Mouse (Mus musculus): ENCODE data around the gene Cerk. TPM values are rescaled to one million over a fixed set of nuclear protein-coding genes. Genes with fewer than 3 reads are reported as not detected.
"Not testable (repeated sequence)": the region's sequence is repeated elsewhere in the genome, so short reads cannot be mapped to it uniquely, and the experiment has no call there.

Gene Cerk
- total RNA-seq, 2 experiments from 2014 or later: 57.3 to 58.8 TPM

GRCm38 (mm10) chr15:86212193-86212592, 26.3 kb upstream of the Cerk start:
- DNase-seq (ENCODE audit: low spot score in 2 of 2): not testable (repeated sequence)

DNA sequence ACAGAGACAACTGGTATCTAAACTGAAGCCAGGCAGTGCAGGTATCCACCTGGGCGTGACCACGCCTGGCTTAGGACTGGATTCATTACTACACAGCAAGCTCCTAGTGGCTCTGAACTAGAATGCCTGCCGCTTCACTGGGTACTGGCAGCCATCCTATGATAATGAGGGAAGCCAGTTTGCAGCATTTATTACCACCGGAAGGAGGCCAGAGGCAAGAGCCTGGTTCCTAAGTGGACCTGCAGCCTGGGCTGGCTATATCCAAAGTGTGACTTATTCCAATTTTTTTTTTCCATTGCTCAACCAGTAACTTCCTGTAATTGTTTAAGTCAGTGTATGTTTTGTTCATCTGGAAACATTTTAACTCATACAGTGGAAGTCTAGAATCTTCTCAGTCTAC, 20.4 kb upstream of the Cerk start:
- DNase-seq (ENCODE audit: low spot score in 2 of 2): no peak

- peak in 1 of 2 experiments; percentile 57 for DNase-seq (ENCODE audit: low spot score in 2 of 2)
These were observed 19.4 kb upstream of the Cerk start for GRCm38 (mm10) chr15:86205300-86205699.

GRCm38 (mm10) chr15:86203942-86204561, 18.1 kb upstream of the Cerk start:
- DNase-seq (ENCODE audit: low spot score in 2 of 2): no peak

DNA sequence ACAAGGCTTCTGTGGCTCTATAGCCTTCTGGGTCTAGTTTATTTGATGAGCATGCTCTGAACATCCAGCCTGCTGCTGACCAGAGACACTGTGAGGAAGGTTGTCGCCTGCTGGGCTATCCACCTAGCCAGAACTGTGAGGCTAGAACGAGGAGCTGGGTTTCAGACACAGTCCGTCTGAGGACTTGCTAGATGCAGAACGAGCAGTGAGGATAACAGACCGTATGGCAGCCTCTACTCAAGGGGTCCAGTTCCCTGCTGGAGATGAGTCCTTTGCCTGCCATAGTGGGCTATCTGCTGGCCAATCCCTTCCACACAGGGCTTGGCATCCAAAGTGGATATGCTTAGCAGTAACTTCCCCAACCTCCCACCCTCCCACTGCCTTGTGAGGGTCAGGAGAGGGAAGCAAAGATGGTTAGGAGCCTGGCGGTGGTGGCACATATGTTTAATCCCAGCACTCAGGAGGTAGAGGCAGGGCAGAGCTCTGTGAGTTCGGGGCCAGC, 17.4 kb upstream of the Cerk start:
- DNase-seq (ENCODE audit: low spot score in 2 of 2): no peak

DNA sequence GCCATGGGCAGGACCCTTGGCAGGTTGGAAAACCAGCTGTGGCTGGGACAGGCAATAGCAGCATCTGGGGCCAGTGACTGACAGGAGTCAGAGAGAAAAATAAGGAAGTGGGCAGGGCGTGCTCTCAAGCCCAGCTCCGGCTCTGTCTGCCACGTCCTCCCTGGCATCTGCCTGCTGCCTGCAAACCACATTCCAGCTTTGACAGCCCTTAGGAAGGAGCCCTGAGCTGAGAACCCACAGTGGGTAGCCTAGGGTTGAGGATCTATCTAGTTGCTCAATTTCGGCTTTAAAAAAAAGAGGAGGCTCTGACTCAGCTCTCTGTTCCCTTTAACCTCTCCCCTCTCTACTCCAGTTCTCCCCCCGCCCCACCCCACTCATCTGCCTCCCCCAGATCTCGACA, 16.7 kb upstream of the Cerk start:
- no peak for DNase-seq (ENCODE audit: low spot score in 2 of 2)

DNA sequence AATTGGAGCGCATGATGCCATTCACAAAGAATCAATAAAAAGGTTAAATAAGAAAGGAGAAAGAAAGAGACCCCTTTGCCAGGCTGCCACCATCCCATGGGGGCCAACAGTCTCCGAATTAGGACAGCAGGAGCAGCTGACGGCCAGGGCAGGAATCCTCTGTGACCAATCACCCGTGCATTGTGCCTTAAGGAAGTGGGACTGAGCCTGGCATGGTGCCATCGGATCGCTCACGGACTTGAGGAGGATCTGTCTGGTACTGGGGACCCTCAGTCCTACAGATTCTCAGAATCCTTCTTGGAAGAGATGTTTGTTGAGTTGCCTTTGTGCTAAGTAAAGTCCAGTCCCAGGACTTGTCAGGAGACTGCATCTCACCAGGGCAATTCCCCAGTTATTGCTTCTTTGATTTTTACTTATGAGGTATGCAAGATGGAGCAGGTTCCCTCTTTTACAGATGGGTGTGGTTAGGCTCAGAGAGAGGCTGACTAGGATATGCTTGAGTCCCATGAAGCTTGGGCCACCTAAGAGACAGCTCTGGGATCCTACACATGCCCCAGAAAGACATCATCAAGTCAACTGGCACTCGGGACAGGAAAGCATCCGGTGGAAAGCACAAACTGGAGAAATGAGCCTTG, 15.9 kb upstream of the Cerk start:
- no peak for DNase-seq (ENCODE audit: low spot score in 2 of 2)

GRCm38 (mm10) chr15:86201095-86201494, 15.2 kb upstream of the Cerk start:
- DNase-seq (ENCODE audit: low spot score in 2 of 2): no peak

DNA sequence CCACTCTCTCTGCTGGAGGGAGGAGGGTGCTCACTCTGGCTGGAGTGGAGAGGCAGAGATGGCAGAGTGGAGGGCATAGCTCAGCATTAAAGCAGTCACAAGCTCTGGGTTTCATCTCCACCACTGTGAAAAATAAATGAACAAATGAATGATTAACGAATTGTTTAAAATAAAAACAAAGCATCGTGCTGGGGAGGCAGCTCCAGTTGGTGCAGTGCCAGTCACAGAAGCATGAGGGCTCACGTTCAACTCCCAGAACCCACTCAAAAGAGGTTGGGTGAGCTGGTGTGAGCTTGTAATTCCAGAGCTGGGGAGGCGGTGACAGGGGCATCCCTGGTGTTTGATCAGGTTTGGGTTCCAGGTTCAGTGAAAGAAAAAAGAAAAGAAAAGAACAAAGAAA, 14.2 kb upstream of the Cerk start:
- DNase-seq (ENCODE audit: low spot score in 2 of 2): no peak

DNA sequence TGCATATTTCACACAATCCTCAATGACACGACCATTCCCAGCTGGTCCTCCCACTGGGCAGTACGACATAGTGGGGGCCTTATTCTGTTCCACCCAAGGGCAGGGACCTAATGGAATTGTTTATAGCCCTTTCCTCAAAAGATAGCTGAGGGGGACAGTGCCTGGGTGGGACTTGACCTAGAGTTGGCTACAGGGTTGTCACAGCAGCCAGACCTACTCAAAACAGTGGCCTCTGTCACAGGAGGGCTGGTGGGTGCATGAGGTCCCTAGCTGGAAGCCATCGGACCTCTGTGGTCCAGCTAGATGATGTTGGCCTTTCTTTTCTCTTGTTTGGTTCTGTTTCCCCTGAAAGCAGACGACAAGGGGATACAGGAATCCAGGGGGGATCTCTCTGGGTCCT, 13.5 kb upstream of the Cerk start:
- DNase-seq (ENCODE audit: low spot score in 2 of 2): no peak

DNA sequence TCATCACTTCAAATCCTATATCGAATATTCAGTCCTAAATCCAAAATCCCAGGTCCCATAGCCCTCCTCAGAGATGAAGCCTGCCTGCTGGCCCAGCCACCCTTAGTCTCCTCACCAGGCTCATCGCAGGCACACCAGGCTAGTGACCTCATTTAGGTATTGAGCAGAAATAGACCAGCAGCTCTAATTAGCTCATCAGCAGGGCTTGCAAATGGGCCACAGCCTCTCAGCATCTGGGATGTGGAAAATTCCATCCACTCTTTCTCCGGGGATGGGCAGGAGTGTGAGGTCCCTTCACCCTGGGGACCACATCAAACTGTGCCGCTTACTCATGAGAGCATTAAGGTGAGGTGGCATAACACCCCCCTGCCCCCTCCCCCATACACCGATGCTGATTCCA, 13.1 kb upstream of the Cerk start:
- DNase-seq (ENCODE audit: low spot score in 2 of 2): no peak

DNA sequence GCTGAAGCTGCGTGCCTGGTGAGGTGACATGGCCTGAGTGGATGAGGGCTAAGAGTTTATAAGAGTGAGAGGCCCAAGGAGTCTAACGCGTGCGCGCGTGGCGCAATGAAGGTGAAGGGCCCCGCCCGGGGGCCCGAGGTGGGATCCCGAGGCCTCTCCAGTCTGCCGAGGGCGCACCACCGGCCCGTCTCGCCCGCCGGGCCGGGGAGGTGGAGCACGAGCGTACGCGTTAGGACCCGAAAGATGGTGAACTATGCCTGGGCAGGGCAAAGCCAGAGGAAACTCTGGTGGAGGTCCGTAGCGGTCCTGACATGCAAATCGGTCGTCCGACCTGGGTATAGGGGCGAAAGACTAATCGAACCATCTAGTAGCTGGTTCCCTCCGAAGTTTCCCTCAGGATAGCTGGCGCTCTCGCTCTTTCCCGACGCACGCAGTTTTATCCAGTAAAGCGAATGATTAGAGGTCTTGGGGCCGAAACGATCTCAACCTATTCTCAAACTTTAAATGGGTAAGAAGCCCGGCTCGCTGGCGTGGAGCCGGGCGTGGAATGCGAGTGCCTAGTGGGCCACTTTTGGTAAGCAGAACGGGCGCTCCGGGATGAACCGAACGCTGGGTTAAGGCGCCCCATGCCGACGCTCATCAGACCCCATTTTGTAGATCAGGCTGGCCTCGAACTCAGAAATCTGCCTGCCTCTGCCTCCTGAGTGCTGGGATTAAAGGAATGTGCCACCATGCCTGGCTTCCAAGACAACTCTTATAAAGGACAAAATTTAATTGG, 8.9 kb upstream of the Cerk start:
- DNase-seq (ENCODE audit: low spot score in 2 of 2): peak in 1 of 2 experiments; percentile 46

- DNase-seq (ENCODE audit: low spot score in 2 of 2): no peak
These were observed 6.0 kb upstream of the Cerk start for GRCm38 (mm10) chr15:86191933-86192332.

DNA sequence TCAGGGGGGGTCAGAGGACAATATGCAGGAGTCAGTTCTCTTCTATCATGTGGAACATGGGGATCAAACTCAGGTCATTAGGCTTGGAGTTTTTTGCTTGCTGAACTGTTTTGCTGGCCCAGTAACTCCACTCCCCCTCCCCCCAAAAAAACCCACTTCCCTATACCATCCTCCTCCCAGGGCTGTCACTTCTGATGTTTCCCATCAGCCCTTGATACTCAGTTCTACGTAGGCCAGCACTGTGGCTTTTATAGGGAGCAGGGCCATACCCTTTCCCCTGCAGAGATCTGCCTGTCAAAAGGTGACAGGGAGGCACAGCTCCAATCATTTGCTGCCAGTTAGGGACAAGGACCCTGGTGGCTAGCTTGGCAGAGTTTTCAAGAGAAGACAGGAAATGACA, 5.6 kb upstream of the Cerk start:
- DNase-seq (ENCODE audit: low spot score in 2 of 2): no peak

GRCm38 (mm10) chr15:86190387-86190786, 4.4 kb upstream of the Cerk start:
- DNase-seq (ENCODE audit: low spot score in 2 of 2): no peak

DNA sequence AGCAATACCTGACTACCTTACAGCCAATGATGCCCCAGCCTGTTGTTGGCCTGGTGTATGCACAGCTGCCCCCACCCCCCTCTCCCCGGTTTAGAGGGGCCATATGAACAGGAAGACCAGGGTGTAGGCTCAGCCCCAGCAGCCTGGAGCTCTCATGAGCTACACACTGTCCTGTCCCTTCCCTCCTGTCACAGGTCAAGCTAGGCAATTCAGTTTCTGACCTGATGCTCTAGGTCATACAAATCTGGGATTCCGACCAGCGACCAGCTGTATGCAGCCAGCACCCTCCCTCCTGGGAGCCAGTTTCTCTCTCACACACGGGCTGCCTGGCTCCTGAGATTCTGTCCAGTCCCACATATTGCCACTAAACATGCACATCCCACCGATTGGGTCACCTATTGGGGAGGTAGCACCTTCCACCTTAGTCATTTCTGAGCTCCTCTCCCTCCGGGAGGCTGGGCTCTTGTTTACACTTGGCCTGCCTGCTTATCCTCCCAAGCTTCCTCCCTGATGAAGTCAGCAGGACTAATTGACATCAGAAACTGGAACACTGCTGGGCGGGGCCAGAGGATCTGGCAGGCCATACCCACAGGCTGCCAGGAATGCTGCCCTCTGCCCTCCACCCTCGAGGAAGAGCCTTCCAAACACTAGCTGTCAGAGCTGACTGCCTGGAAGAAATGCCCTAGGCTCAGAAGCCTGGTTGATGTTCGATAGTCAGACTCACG, 3.0 kb upstream of the Cerk start:
- peak; percentile 57 to 61 for DNase-seq (ENCODE audit: low spot score in 2 of 2)

DNA sequence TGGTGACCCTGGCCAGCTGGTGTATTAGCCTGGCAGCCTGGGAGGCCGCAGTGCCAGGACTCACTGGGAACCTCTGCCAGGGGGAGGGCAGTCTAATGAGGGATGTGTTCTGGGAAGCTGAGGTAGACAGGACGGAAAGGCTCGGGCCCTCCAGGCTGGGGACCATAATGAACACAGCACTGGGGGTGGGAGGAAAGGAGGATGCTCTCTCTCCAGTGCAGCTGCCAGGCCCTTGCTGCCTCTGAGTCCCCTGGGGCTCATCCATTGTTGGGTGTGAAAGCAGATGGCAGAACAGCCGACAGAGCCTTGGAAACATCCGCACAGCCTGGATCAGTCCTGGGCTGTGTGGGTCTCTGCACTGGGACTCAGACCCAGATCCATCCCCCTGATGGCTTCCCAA, 2.2 kb upstream of the Cerk start:
- DNase-seq (ENCODE audit: low spot score in 2 of 2): no peak

DNA sequence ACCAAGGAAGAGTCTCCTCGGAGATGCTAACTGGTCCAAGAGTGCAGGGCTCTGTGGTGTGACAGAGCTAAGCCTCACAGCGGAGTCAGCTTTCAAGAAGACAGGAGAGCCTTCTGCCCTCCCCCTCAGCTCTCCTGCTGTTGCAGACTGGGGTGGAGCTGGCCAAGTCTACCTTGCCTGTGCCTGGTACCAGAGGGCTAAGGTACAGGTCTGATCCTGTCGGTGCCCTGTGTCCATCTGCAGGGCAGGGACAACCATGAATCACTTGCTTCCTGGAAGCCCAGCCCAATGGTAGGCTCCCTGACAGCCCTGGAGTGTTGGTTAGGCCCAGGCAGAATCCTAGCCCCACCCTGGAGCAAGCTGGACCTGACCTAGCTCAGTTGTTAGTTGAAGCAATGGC, 745 bp upstream of the Cerk start:
- no peak for DNase-seq (ENCODE audit: low spot score in 2 of 2)

DNA sequence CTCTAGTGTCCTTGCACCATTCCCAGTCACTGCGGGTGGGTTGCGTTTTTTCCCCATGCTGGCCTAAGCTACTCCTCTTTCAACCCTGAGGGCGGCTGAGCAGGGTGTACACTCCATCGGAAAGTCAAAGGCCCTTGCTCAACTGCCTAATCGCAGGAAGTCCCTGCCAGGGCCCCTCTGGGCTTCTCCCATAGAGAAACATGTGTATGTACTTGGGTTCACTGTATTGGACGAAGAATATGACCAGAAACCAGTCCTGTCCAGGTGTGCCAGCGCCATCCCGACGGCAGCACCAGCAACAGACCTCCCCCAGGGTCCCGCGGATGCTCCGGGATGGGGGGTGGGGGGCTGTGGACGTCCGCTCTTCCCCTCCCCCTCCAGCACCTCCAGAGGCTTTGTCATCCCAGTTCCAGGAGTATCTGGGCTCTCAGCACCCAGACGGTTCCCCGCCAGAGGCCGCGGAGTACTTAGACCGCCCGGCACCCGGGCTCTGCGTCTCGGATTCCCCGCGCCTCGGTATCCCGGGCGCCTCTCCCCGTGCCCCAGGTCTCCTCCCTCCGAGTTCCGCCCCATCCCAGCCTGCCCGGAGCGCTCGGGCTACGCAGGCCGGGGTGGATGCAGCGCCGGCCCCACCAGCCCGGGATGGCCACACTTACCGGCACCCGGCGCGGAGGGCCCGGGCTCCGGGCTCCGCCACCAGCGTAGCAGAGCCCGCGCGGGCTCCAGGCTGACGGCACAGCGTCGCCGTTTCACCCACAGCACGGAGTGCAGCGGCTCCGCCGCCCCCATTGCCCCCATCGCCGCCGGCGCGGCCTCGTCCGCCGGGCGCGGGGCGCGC, 871 bp downstream of the Cerk start:
- DNase-seq (ENCODE audit: low spot score in 2 of 2): peak; percentile 33 to 39

- no peak for DNase-seq (ENCODE audit: low spot score in 2 of 2)
These were observed 1.9 kb downstream of the Cerk start for GRCm38 (mm10) chr15:86184071-86184470.

DNA sequence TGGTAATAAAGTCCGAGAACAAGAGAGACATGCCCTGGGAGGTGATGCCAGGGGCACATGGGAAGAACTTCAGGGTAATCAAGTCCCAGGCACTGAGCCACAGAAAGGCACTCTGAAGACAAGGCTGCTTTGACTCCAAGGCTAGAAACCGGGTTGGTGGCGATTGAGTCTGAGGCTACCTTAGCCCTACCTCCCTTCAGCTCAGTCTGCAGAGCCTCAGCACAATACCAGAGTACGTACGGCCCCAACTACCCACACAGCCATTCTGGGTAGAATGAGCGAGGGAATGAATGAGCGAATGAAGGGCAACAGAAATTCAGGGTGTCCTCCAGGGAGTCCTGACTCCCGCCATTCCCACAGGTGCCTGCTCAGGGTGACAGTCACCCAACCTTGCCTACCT, 2.5 kb downstream of the Cerk start:
- DNase-seq (ENCODE audit: low spot score in 2 of 2): no peak
